Mouse (Mus musculus) liver, embryonic 14.5 days (tissue): Measurements from ENCODE around the gene Clhc1. TPM values are rescaled to one million over a fixed set of nuclear protein-coding genes. Genes with fewer than 3 reads are reported as not detected.

Source experiments
- ATAC-seq: fragments of 200-750 bp; cut with Nextera tagmentation; 2 replicates; pipeline ENCODE4 v1.8.0; 2017; ENCODE audit warnings: moderate number of reproducible peaks, mild to moderate bottlenecking, moderate library complexity; ENCODE audit not compliant: insufficient read depth
- DNase-seq, 3 experiments: peaks; one replicate each; pipeline ENCODE4 v3.0.0-alpha.2; 2012 to 2013; ENCODE audit warnings: low read depth in 3 of 3, low spot score in 3 of 3
- H3K27ac ChIP-seq: fragments of 300-500 bp; sonication (generic); 2 replicates; pipeline ENCODE4 v1.5.1; 2014; ENCODE audit warnings: moderate library complexity, mild to moderate bottlenecking, control low read depth, inconsistent platforms
- H3K27me3 ChIP-seq: fragments of 300-500 bp; sonication (generic); 2 replicates; pipeline ENCODE4 v1.6.1; 2014; ENCODE audit warnings: mild to moderate bottlenecking, low read length, moderate library complexity; ENCODE audit not compliant: control insufficient read depth, insufficient read depth
- H3K36me3 ChIP-seq: fragments of 300-500 bp; sonication (generic); replicated peaks from 2 replicates; pipeline ENCODE4 v1.6.1; 2014; ENCODE audit warnings: low read depth; ENCODE audit not compliant: control insufficient read depth, insufficient read depth
- H3K4me1 ChIP-seq, 2 experiments: fragments of 200-500 bp in 1 of 2; fragments of 300-500 bp in 1 of 2; sonication (generic) in 1 of 2; replicated peaks; 2 replicates each; pipeline ENCODE4 v1.6.1; 2012 to 2014; ENCODE audit warnings: antibody characterized with exemption in 1 of 2, inconsistent platforms in 1 of 2, low read length in 1 of 2; ENCODE audit not compliant: control insufficient read depth in 2 of 2, insufficient read depth in 2 of 2
- H3K4me2 ChIP-seq: fragments of 300-500 bp; sonication (generic); 2 replicates; pipeline ENCODE4 v1.6.1; 2014; ENCODE audit warnings: low read depth, mild to moderate bottlenecking, control low read depth, moderate library complexity
- H3K4me3 ChIP-seq, 2 experiments: fragments of 200-500 bp in 1 of 2; fragments of 300-500 bp in 1 of 2; sonication (generic) in 1 of 2; 2 replicates each; pipeline ENCODE4 v1.5.1; 2012 to 2014; ENCODE audit warnings: low read depth in 2 of 2, low read length in 2 of 2, mild to moderate bottlenecking in 2 of 2, control low read depth in 1 of 2, inconsistent platforms in 1 of 2, moderate library complexity in 1 of 2; ENCODE audit not compliant: insufficient read depth in 1 of 2
- H3K9ac ChIP-seq: fragments of 300-500 bp; sonication (generic); replicated peaks from 2 replicates; pipeline ENCODE4 v1.6.1; 2014; ENCODE audit warnings: mild to moderate bottlenecking, control low read depth, moderate library complexity
- H3K9me3 ChIP-seq: fragments of 300-500 bp; sonication (generic); 2 replicates; pipeline ENCODE4 v1.6.1; 2016; ENCODE audit warnings: low read length, mixed read lengths; ENCODE audit not compliant: control insufficient read depth
- CTCF ChIP-seq: IDR thresholded peaks from 2 replicates; pipeline ENCODE4 v1.5.1; 2016; ENCODE audit warnings: antibody characterized with exemption, low read depth, control low read depth
- EP300 ChIP-seq: IDR thresholded peaks from 2 replicates; pipeline ENCODE4 v1.6.1; 2016; ENCODE audit warnings: antibody characterized with exemption, low read depth
- WGBS: fragments of 180-500 bp; shearing (Covaris S2); extraction: QIAGEN DNeasy Blood & Tissue Kit; methylation state at CpG from one replicate; pipeline ENCODE4 v1.1.7; 2014; ENCODE audit not compliant: insufficient replicate concordance; 5-methylcytosine and 5-hydroxymethylcytosine counted together
- polyA plus RNA-seq, 2 experiments: library from polyadenylated mRNA; depleted of rRNA in 1 of 2; stranded (reverse) in 1 of 2; unstranded in 1 of 2; fragments of >200 nt; fragmentation: Nextera tagmentation in 1 of 2; extraction: Ambion mirVana in 1 of 2; gene quantifications; 2 replicates each; pipeline versions ENCODE4 v1.2.1 to v1.2.3; 2012 to 2014

Gene Clhc1
- polyA plus RNA-seq, 2 experiments, result 0.10 TPM; not detected in 1

GRCm38 (mm10) chr11:29563406-29563805 is 15.7 kb downstream of the Clhc1 start:
- Histone ChIP-seq H3K9me3 (no peaks in the 10 kb centered on the region), H3K27me3 (no peaks in the 10 kb centered on the region), H3K27ac (no peak overlapping the region), H3K36me3 (no peaks in the 10 kb centered on the region), H3K4me3 (no peak overlapping the region), H3K4me2 (no peak overlapping the region), H3K4me1 (no peaks in the 10 kb centered on the region), H3K9ac (no peak overlapping the region)
- no peak for DNase-seq
- no peak for TF ChIP-seq CTCF
- TF ChIP-seq EP300, result no peak
- 65% methylated on average over 2 of the region's 2 CpGs for WGBS
- ATAC-seq, result no peak

GRCm38 (mm10) chr11:29571536-29571935 is 23.8 kb downstream of the Clhc1 start:
- ATAC-seq (no peak), DNase-seq (no peak)
- TF ChIP-seq EP300, result no peak
- no peak for TF ChIP-seq CTCF
- H3K27ac ChIP-seq, result no peak overlapping the region
- WGBS, result 31% methylated on average over 3 of the region's 3 CpGs
- H3K27me3 ChIP-seq, result no peaks in the 10 kb centered on the region
- H3K9me3 ChIP-seq, result no peaks in the 10 kb centered on the region
- no peak overlapping the region for H3K4me3 ChIP-seq
- no peaks in the 10 kb centered on the region for H3K4me1 ChIP-seq
- H3K36me3 ChIP-seq, result no peaks in the 10 kb centered on the region
- H3K9ac ChIP-seq, result no peak overlapping the region
- H3K4me2 ChIP-seq, result no peak overlapping the region

GRCm38 (mm10) chr11:29572656-29573055 is 24.9 kb downstream of the Clhc1 start:
- TF ChIP-seq EP300, result no peak
- no peak for TF ChIP-seq CTCF
- H3K9ac ChIP-seq, result no peak overlapping the region
- WGBS, result 44% methylated on average over 2 of the region's 2 CpGs
- no peaks in the 10 kb centered on the region for H3K36me3 ChIP-seq
- no peak overlapping the region for H3K4me3 ChIP-seq
- H3K27ac ChIP-seq, result no peak overlapping the region
- no peak for ATAC-seq
- H3K4me2 ChIP-seq, result no peak overlapping the region
- no peak for DNase-seq
- H3K4me1 ChIP-seq, result no peaks in the 10 kb centered on the region
- H3K27me3 ChIP-seq, result no peaks in the 10 kb centered on the region
- H3K9me3 ChIP-seq, result no peaks in the 10 kb centered on the region

GRCm38 (mm10) chr11:29579610-29580009 is 31.9 kb downstream of the Clhc1 start:
- Histone ChIP-seq H3K36me3 (no peaks in the 10 kb centered on the region), H3K9me3 (no peaks in the 10 kb centered on the region), H3K27me3 (no peaks in the 10 kb centered on the region), H3K4me1 (no peaks in the 10 kb centered on the region), H3K4me3 (no peak overlapping the region), H3K27ac (no peak overlapping the region), H3K9ac (no peak overlapping the region), H3K4me2 (no peak overlapping the region)
- no peak for DNase-seq
- TF ChIP-seq EP300 (no peak), CTCF (peak; percentile 50)
- ATAC-seq, result no peak

- H3K27ac ChIP-seq, result no peak overlapping the region
- H3K9ac ChIP-seq, result no peak overlapping the region
- H3K4me1 ChIP-seq, result no peaks in the 10 kb centered on the region
- H3K9me3 ChIP-seq, result no peaks in the 10 kb centered on the region
- no peaks in the 10 kb centered on the region for H3K27me3 ChIP-seq
- H3K4me3 ChIP-seq, result no peak overlapping the region
- DNase-seq (no peak), ATAC-seq (no peak)
- no peak for TF ChIP-seq CTCF
- TF ChIP-seq EP300, result no peak
- no peak overlapping the region for H3K4me2 ChIP-seq
- H3K36me3 ChIP-seq, result no peaks in the 10 kb centered on the region
Observed at GRCm38 (mm10) chr11:29595217-29595616, 47.5 kb downstream of the Clhc1 start.

GRCm38 (mm10) chr11:29597159-29597558 is 49.4 kb downstream of the Clhc1 start:
- TF ChIP-seq CTCF, result no peak
- TF ChIP-seq EP300, result no peak
- Histone ChIP-seq H3K36me3 (no peaks in the 10 kb centered on the region), H3K9me3 (no peaks in the 10 kb centered on the region), H3K27ac (no peak overlapping the region), H3K4me2 (no peak overlapping the region), H3K9ac (no peak overlapping the region), H3K4me3 (no peak overlapping the region), H3K27me3 (no peaks in the 10 kb centered on the region), H3K4me1 (no peaks in the 10 kb centered on the region)
- ATAC-seq (no peak), DNase-seq (no peak)
